Mouse (Mus musculus) MEL (cell line): ENCODE data around the gene Prpf19. TPM values are rescaled to one million over a fixed set of nuclear protein-coding genes. Genes with fewer than 3 reads are reported as not detected.

ENCODE experiments used
- DNase-seq: peaks from one replicate; pipeline ENCODE4 v3.0.0; 2011; ENCODE audit warnings: low read depth, low spot score
- H3K27ac ChIP-seq: 2 replicates; pipeline ENCODE4 v1.5.1; 2012; ENCODE audit warnings: low read depth, mild to moderate bottlenecking, control low read depth, low read length, moderate library complexity; ENCODE audit not compliant: control insufficient read depth
- H3K27me3 ChIP-seq, 2 experiments: fragments of 150-350 bp in 1 of 2; sonication (generic) in 1 of 2; 2 replicates each; pipeline ENCODE4 v1.6.1; 2012; ENCODE audit warnings: low read length in 2 of 2, mild to moderate bottlenecking in 2 of 2, improper control_type of control experiment in 1 of 2, moderate library complexity in 1 of 2; ENCODE audit not compliant: insufficient read depth in 2 of 2, control insufficient read depth in 1 of 2
- H3K36me3 ChIP-seq, 2 experiments: 2 replicates each; pipeline ENCODE4 v1.6.1; 2012 to 2014; ENCODE audit warnings: low read length in 2 of 2, improper control_type of control experiment in 1 of 2, inconsistent platforms in 1 of 2, mild to moderate bottlenecking in 1 of 2; ENCODE audit not compliant: insufficient read depth in 2 of 2, control insufficient read depth in 1 of 2
- H3K4me1 ChIP-seq, 2 experiments: fragments of 150-350 bp in 1 of 2; sonication (generic) in 1 of 2; 2 replicates each; pipeline ENCODE4 v1.6.1; 2012; ENCODE audit warnings: low read length in 2 of 2, improper control_type of control experiment in 1 of 2, mild to moderate bottlenecking in 1 of 2; ENCODE audit not compliant: insufficient read depth in 2 of 2, control insufficient read depth in 1 of 2
- H3K4me3 ChIP-seq, 2 experiments: fragments of 150-350 bp in 1 of 2; sonication (generic) in 1 of 2; 2 replicates each; pipeline ENCODE4 v1.5.1; 2012; ENCODE audit warnings: low read depth in 2 of 2, low read length in 2 of 2, mild to moderate bottlenecking in 2 of 2, moderate library complexity in 2 of 2, control low read depth in 1 of 2, improper control_type of control experiment in 1 of 2; ENCODE audit not compliant: control insufficient read depth in 1 of 2, insufficient read depth in 1 of 2
- H3K79me2 ChIP-seq: 2 replicates; pipeline ENCODE4 v1.6.1; 2012; ENCODE audit warnings: mild to moderate bottlenecking, low read length, moderate library complexity; ENCODE audit not compliant: control insufficient read depth, poor library complexity, insufficient read depth
- H3K9ac ChIP-seq: 2 replicates; pipeline ENCODE4 v1.6.1; 2012; ENCODE audit warnings: low read depth, mild to moderate bottlenecking, control low read depth, low read length, moderate library complexity; ENCODE audit not compliant: control insufficient read depth, poor library complexity, severe bottlenecking
- H3K9me3 ChIP-seq: fragments of 150-350 bp; sonication (generic); replicated peaks from 2 replicates; pipeline ENCODE4 v1.6.1; 2012; ENCODE audit warnings: mild to moderate bottlenecking, low read length, improper control_type of control experiment, moderate library complexity; ENCODE audit not compliant: insufficient read depth
- BHLHE40 ChIP-seq: IDR thresholded peaks from 2 replicates; pipeline ENCODE4 v1.6.1; 2012; ENCODE audit warnings: low read depth, mild to moderate bottlenecking, inconsistent platforms, low read length, improper control_type of control experiment, borderline replicate concordance
- CHD1 ChIP-seq: IDR thresholded peaks from 2 replicates; pipeline ENCODE4 v1.6.1; 2012; ENCODE audit warnings: low read depth, mild to moderate bottlenecking, inconsistent platforms, low read length, improper control_type of control experiment
- CHD2 ChIP-seq: IDR thresholded peaks from 2 replicates; pipeline ENCODE4 v1.6.1; 2011; ENCODE audit warnings: low read length, improper control_type of control experiment
- ELF1 ChIP-seq: IDR thresholded peaks from 2 replicates; pipeline ENCODE4 v1.6.1; 2014; ENCODE audit warnings: low read depth, mild to moderate bottlenecking, inconsistent platforms, low read length, improper control_type of control experiment, moderate library complexity
- EP300 ChIP-seq, 2 experiments: IDR thresholded peaks; 2 replicates each; pipeline ENCODE4 v1.6.1; 2011; ENCODE audit warnings: improper control_type of control experiment in 2 of 2, low read length in 2 of 2, low read depth in 1 of 2, mild to moderate bottlenecking in 1 of 2
- GATA1 ChIP-seq: IDR thresholded peaks from 2 replicates; pipeline ENCODE4 v1.6.1; 2011; ENCODE audit warnings: low read depth, low read length, improper control_type of control experiment
- JUND ChIP-seq: IDR thresholded peaks from 2 replicates; pipeline ENCODE4 v1.6.1; 2011; ENCODE audit warnings: low read depth, mild to moderate bottlenecking, improper control_type of control experiment, low read length
- KAT2A ChIP-seq: conservative IDR thresholded peaks from 2 replicates; pipeline ENCODE4 v1.6.1; 2012; ENCODE audit warnings: low read depth, low read length, improper control_type of control experiment, inconsistent platforms
- MAX ChIP-seq: IDR thresholded peaks from 2 replicates; pipeline ENCODE4 v1.6.1; 2011; ENCODE audit warnings: low read length, improper control_type of control experiment
- MXI1 ChIP-seq: IDR thresholded peaks from 2 replicates; pipeline ENCODE4 v1.6.1; 2011; ENCODE audit warnings: mild to moderate bottlenecking, low read depth, low read length, improper control_type of control experiment
- MYB ChIP-seq: IDR thresholded peaks from 2 replicates; pipeline ENCODE4 v1.6.1; 2011; ENCODE audit warnings: mild to moderate bottlenecking, low read depth, low read length, improper control_type of control experiment
- MYC ChIP-seq: IDR thresholded peaks from 2 replicates; pipeline ENCODE4 v1.6.1; 2011; ENCODE audit warnings: low read depth, mild to moderate bottlenecking, low read length, improper control_type of control experiment, moderate library complexity
- NELFE ChIP-seq: IDR thresholded peaks from 2 replicates; pipeline ENCODE4 v1.6.1; 2011; ENCODE audit warnings: low read depth, low read length, improper control_type of control experiment
- POLR2AphosphoS2 ChIP-seq: IDR thresholded peaks from 2 replicates; pipeline ENCODE4 v1.6.1; 2011; ENCODE audit warnings: low read length, improper control_type of control experiment
- RAD21 ChIP-seq: IDR thresholded peaks from 2 replicates; pipeline ENCODE4 v1.6.1; 2011; ENCODE audit warnings: mild to moderate bottlenecking, low read depth, low read length, improper control_type of control experiment
- RCOR1 ChIP-seq: IDR thresholded peaks from 2 replicates; pipeline ENCODE4 v1.6.1; 2012; ENCODE audit warnings: low read depth, mild to moderate bottlenecking, inconsistent platforms, low read length, improper control_type of control experiment
- TAL1 ChIP-seq: IDR thresholded peaks from 2 replicates; pipeline ENCODE4 v1.6.1; 2012; ENCODE audit warnings: mild to moderate bottlenecking, inconsistent platforms, low read length, moderate library complexity, mixed read lengths
- USF1 ChIP-seq: IDR thresholded peaks from 2 replicates; pipeline ENCODE4 v1.6.1; 2014; ENCODE audit warnings: low read depth, mild to moderate bottlenecking, inconsistent platforms, low read length, improper control_type of control experiment, moderate library complexity
- USF2 ChIP-seq, 2 experiments: IDR thresholded peaks; 2 replicates each; pipeline ENCODE4 v1.6.1; 2011 to 2012; ENCODE audit warnings: improper control_type of control experiment in 2 of 2, low read length in 2 of 2, borderline replicate concordance in 1 of 2, inconsistent platforms in 1 of 2, low read depth in 1 of 2, mild to moderate bottlenecking in 1 of 2; ENCODE audit not compliant: insufficient read depth in 1 of 2
- ZKSCAN1 ChIP-seq: IDR thresholded peaks from 2 replicates; pipeline ENCODE4 v1.6.1; 2012; ENCODE audit warnings: low read depth, mild to moderate bottlenecking, inconsistent platforms, low read length, improper control_type of control experiment, moderate library complexity
- ZNF384 ChIP-seq: IDR thresholded peaks from 2 replicates; pipeline ENCODE4 v1.6.1; 2012; ENCODE audit warnings: low read depth, mild to moderate bottlenecking, inconsistent platforms, low read length, improper control_type of control experiment
- polyA plus RNA-seq, 2 experiments: library from polyadenylated mRNA; stranded (reverse) in 1 of 2; unstranded in 1 of 2; fragments of >175 nt in 1 of 2; fragments of >200 nt in 1 of 2; gene quantifications; 2 replicates each; pipeline versions ENCODE4 v1.2.1 to v1.2.4; 2012; ENCODE audit warnings: low replicate concordance in 2 of 2, low read depth in 1 of 2; ENCODE audit not compliant: insufficient read length in 2 of 2, insufficient read depth in 1 of 2, missing spikeins in 1 of 2
- total RNA-seq: library from RNA; depleted of rRNA; stranded (reverse); fragments of 300-350 nt; gene quantifications from 2 replicates; pipeline ENCODE4 v1.2.3, GENCODE M21; 2012

Prpf19 gene
- total and polyA plus RNA-seq, 3 experiments, result 128 to 363 (median 158) TPM

DNA sequence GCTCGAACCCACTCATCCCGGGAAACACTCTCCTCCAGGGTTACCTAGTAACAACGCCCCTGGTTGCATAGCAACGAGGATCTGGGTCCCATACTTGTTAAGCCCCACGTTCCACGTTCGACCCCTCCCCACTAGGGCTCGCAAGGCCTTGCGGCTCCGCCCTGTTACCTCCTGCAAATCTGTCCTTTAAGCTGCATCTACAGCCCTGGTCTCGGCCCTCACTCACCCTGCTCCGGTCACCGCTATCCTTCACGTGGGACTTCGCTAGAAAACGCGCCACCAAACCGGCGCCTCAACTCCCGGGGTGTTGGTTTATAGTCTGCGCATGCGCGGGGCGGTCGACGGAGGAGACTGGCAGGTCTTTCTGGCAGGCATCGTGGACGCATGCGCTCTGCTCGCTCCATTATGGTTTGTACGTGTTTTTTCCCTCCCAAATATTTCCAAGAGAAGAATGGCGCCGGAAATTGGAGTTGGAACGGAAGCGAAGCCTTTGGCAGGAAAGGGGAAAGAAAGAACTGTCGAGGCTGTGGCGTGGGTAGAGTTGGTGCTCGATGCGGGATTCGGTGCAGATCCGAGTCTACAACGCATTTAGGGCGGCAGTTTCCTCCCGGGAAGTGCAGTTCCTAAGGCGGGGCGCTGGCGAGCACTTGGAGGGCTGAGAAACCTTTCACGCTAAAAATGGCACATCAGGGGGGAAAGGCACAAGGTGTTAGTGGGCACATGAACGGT, 13.4 kb upstream of the Prpf19 start, which contains the start of gene Tmem109 (continued):
- TF ChIP-seq JUND (no peak), MYC (peak; percentile 64), ZKSCAN1 (no peak), USF1 (peak; percentile 32; the same call in 1 of the 2 replicates), NELFE (peak; percentile 88), POLR2AphosphoS2 (peak; percentile 40; the same call in 1 of the 2 replicates), ELF1 (peak; percentile 49; the same call in 1 of the 2 replicates)

DNA sequence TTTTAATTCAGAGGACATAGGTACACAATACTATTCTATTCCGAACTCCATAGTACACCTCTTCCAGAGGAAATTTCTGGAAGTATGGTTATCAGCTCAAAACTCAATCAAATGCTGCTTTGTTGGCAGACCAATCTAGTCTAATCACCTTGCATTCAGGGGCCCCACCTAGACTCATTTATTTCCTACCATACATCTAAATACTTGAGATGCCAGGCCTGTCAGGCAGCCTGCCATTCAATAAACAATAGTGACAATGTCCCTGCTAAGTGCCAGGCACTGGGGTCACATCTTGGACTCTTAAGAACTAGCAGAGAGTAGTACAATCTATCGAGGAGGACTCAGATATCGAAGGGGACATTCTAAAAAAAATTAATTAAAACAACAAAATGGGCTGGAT, 2.8 kb upstream of the Prpf19 start:
- H3K4me1 ChIP-seq, result peaks cover 0 to 7% of the 10 kb centered on the region in 2 experiments; a peak in 1 of 4 replicates
- no peak for DNase-seq
- H3K9ac ChIP-seq, result no peak overlapping the region
- H3K79me2 ChIP-seq, result peaks cover 21% of the 10 kb centered on the region
- no peak overlapping the region for H3K4me3 ChIP-seq
- H3K27me3 ChIP-seq, result peaks cover 2 to 3% of the 10 kb centered on the region in 2 experiments
- H3K9me3 ChIP-seq, result no peaks in the 10 kb centered on the region
- peaks cover 0 to 13% of the 10 kb centered on the region in 2 experiments; a peak in 2 of 4 replicates for H3K36me3 ChIP-seq
- H3K27ac ChIP-seq, result no peak overlapping the region
- no peak for TF ChIP-seq ZNF384
- TF ChIP-seq NELFE, result no peak
- TF ChIP-seq MAX, result no peak
- no peak for TF ChIP-seq USF2 (IDR thresholded peaks at IDR 0.05; ENCODE audit: borderline replicate concordance in 1 of 2, insufficient read depth in 1 of 2, low read depth in 1 of 2, low read length in 2 of 2)
- no peak for TF ChIP-seq CHD2
- TF ChIP-seq BHLHE40, result no peak
- no peak for TF ChIP-seq RCOR1
- TF ChIP-seq MYC, result no peak
- no peak for TF ChIP-seq GATA1
- no peak for TF ChIP-seq JUND
- TF ChIP-seq RAD21, result no peak

DNA sequence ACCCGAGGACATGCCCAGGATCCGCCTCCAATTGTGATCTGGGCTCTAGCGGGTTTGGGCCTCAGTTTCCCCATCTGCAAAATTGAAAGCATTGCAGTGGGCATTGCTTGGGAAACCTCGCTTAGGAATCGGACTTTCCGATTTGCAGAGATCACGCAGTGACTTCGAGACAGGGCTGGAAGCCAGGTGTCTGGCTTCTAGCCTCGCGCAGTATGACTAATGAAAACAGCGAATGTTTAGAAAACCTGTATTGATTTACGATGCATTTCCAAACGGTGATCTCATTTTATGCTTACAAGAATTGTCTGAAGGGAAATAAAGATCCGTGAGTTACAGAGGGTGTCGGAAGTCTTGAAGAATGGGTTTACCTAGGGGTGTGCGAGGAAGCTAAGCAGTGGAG, 677 bp downstream of the Prpf19 start:
- Histone ChIP-seq H3K36me3 (peaks cover 3 to 13% of the 10 kb centered on the region in 2 experiments; a peak in 3 of 4 replicates), H3K27ac (peak overlapping the region; percentile 78)

More for the DNA sequence above, 677 bp downstream of the Prpf19 start:
- Histone ChIP-seq H3K79me2 (peaks cover 35% of the 10 kb centered on the region), H3K9ac (peak overlapping the region; percentile 97), H3K9me3 (no peaks in the 10 kb centered on the region), H3K27me3 (no peaks in the 10 kb centered on the region; a peak in 1 of 4 replicates), H3K4me3 (peak overlapping the region; percentile 69 to 97), H3K4me1 (peaks cover 0 to 7% of the 10 kb centered on the region in 2 experiments; a peak in 1 of 4 replicates)
- DNase-seq, result no peak
- TF ChIP-seq TAL1 (no peak), ZNF384 (no peak), EP300 (IDR thresholded peaks at IDR 0.05; ENCODE audit: low read depth in 1 of 2, low read length in 2 of 2) (no peak), POLR2AphosphoS2 (no peak), CHD1 (0 out of 2 replicates have a peak, but pooled peaks have one; percentile 54), MYB (no peak), MXI1 (no peak), KAT2A (0 out of 2 replicates have a peak, but pooled peaks have one; percentile 23)
